Mouse (Mus musculus): ENCODE measurements around the gene Gm21028. TPM values are rescaled to one million over a fixed set of nuclear protein-coding genes. Genes with fewer than 3 reads are reported as not detected.
"Not testable (repeated sequence)": the region's sequence is repeated elsewhere in the genome, so short reads cannot be mapped to it uniquely, and the experiment has no call there.

Gene Gm21028
- not detected in 2 replicates for polyA plus RNA-seq (2012; ENCODE audit: insufficient read depth, low replicate concordance)

DNA sequence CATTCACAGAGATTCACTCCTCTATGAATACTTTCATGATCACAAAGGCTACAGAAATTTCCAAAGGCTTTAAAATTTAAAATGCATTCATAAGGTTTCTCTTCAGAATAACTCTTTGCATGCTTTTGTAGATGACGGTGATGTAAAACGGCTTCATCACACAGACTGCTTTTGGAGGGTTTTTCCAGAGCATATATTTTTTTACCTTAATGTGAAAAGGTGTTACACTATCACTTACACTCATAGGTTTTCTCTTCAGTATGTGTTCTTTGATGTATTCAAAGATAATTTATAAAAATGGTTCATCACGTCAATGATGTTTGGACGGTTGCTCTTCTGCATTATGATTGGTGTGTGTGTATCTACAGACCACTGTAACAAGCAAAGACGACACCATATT is at the start of gene Gm21028:
Gm21028 (minus strand) TSS at position 101 of the 400 bp plus-strand sequence.
- no peaks in the 10 kb centered on the region for H3K27me3 ChIP-seq (replicated peaks)
- no peaks in the 10 kb centered on the region for H3K4me1 ChIP-seq
- peaks cover 65% of the 10 kb centered on the region for H3K9me3 ChIP-seq
- no peak for TF ChIP-seq GATA1 (IDR thresholded peaks at IDR 0.05; ENCODE audit: borderline replicate concordance, low read length)
- no peak for TF ChIP-seq FLI1 (IDR thresholded peaks at IDR 0.05; ENCODE audit: low read length)
- no peaks in the 10 kb centered on the region for H3K36me3 ChIP-seq (replicated peaks; ENCODE audit: low read length)
- H3K4me3 ChIP-seq (replicated peaks), result no peak within 1 kb of the TSS

DNA sequence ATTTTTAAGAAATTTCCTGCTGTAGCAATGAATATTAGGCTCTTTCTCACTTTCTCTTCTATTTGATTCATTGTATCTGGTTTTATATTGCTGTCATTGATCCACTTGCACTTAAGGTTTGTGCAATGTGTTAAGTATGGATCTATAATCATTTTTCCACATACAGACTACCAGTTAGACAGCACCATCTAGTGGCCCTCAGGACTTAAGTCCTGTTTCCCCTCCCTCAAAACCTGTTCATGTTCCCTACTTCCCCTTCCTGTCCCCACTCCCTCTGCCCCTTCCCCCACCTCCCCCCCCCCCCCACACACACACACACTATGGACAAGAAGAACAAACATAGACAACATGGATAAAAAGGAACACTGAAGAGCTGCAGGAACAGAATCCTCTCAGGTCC is 17.3 kb upstream of the Gm21028 start:
- not testable (repeated sequence) for H3K4me1 ChIP-seq; H3K4me3 ChIP-seq (replicated peaks); H3K36me3 ChIP-seq (replicated peaks; ENCODE audit: low read length); H3K27me3 ChIP-seq (replicated peaks)
- H3K9me3 ChIP-seq, result peaks cover 34% of the 10 kb centered on the region

DNA sequence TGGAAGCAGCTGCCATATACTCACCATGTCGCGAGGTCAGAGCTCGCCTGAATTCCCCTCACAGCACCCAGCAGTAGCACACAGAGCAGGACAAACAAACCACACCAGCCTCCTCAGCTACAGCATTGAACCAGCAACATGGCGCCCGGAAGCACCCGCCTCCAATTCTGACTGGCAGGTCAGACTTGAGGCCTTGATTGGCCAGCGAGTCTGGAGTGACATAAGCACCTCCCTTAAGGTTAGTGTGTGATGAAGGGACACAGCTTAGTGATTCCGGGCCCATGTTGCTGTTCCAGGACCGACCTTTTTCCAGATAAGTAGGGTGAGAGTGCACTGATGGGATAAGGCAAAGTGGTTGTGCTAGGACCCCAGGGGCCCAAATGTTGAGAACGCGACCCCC is 14.0 kb upstream of the Gm21028 start, which contains the start of gene Zfp977:
Zfp977 (minus strand) TSS at position 135 of the 400 bp plus-strand sequence.
- peaks cover 24% of the 10 kb centered on the region for H3K9me3 ChIP-seq
- H3K4me3 ChIP-seq (replicated peaks); H3K36me3 ChIP-seq (replicated peaks; ENCODE audit: low read length); H3K27me3 ChIP-seq (replicated peaks); H3K4me1 ChIP-seq: not testable (repeated sequence)

DNA sequence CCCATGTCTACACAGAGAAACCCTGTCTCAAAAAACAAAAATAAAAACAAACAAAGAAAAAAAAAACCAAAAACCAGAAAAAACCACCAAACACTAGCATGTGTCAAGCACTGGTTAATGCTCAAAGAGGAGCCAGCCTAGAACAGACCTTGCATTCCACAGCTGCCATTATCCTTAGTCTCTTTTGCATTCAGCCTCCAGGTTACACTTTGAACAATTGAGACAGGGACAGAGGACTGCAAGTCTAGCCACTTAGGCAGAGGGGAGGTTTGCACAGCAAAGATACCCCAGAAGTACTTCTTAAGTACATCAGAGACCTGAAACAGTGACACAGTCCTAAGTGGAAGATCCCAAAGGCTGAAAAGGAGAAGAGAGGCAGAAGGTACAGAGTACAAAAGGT is 12.9 kb upstream of the Gm21028 start:
- H3K4me1 ChIP-seq; H3K27me3 ChIP-seq (replicated peaks); H3K36me3 ChIP-seq (replicated peaks; ENCODE audit: low read length); H3K4me3 ChIP-seq (replicated peaks): not testable (repeated sequence)
- H3K9me3 ChIP-seq, result peaks cover 32% of the 10 kb centered on the region

DNA sequence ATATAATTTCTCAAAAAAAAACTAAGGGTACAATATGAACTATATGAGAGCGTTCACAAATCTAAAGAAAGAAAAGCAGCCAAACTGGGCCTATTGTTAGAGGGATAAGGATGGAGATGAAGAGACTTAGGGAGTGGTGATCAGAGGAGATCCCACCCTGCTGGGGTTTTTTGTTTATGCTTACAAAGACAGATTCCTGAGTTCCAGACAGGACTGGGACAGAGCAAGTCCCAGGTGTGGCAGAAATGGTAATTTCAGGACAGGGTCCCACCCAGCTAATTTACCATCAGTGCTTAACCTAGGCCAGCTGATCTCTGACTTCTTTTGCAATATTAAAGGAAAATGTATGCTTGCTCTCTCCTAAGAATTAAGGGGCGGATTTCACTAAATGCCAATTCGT is 26.6 kb downstream of the Gm21028 start:
- TF ChIP-seq FLI1 (IDR thresholded peaks at IDR 0.05; ENCODE audit: low read length), result no peak
- no peak for TF ChIP-seq GATA1 (IDR thresholded peaks at IDR 0.05; ENCODE audit: borderline replicate concordance, low read length)
- Histone ChIP-seq H3K27me3 (replicated peaks) (no peaks in the 10 kb centered on the region), H3K9me3 (peaks cover 9% of the 10 kb centered on the region), H3K4me1 (no peaks in the 10 kb centered on the region), H3K4me3 (replicated peaks) (no peak overlapping the region), H3K36me3 (replicated peaks; ENCODE audit: low read length) (no peaks in the 10 kb centered on the region)

Other genes starting within 250 kb of the Gm21028 start
- gene 4933421I07Rik, start 130.5 kb downstream of the Gm21028 start, polyA plus RNA-seq (2012; ENCODE audit: insufficient read depth, low replicate concordance), result not detected in 2 replicates
- gene Zfp141, start 72.8 kb downstream of the Gm21028 start, polyA plus RNA-seq (2012; ENCODE audit: insufficient read depth, low replicate concordance), result 0.98 TPM in 1 of 2 replicates, not detected in the other
- gene Zfp977, start 14.0 kb upstream of the Gm21028 start, polyA plus RNA-seq (2012; ENCODE audit: insufficient read depth, low replicate concordance), result not detected in 2 replicates
- 0.32 TPM in 1 of 2 replicates, not detected in the other for gene Zfp976, start 64.0 kb upstream of the Gm21028 start, polyA plus RNA-seq (2012; ENCODE audit: insufficient read depth, low replicate concordance)
- 0.16 TPM in 1 of 2 replicates, not detected in the other for gene Zfp975, start 114.2 kb upstream of the Gm21028 start, polyA plus RNA-seq (2012; ENCODE audit: insufficient read depth, low replicate concordance)
- gene Gm17067, start 148.4 kb upstream of the Gm21028 start, polyA plus RNA-seq (2012; ENCODE audit: insufficient read depth, low replicate concordance), result not detected in 2 replicates
- not detected in 2 replicates for gene Vmn2r62, start 214.9 kb upstream of the Gm21028 start, polyA plus RNA-seq (2012; ENCODE audit: insufficient read depth, low replicate concordance)